Mouse (Mus musculus) limb, embryonic 14.5 days (tissue): ENCODE data around the gene Lrrc56. TPM values are rescaled to one million over a fixed set of nuclear protein-coding genes. Genes with fewer than 3 reads are reported as not detected.

ENCODE experiments used
- ATAC-seq: fragments of 200-750 bp; cut with Nextera tagmentation; 2 replicates; pipeline ENCODE4 v1.8.0; 2017; ENCODE audit warnings: low read depth, moderate number of reproducible peaks, moderate TSS enrichment; ENCODE audit not compliant: low FRiP score
- DNase-seq: peaks from one replicate; pipeline ENCODE4 v3.0.0-alpha.2; 2015; ENCODE audit warnings: low spot score
- H3K27ac ChIP-seq: fragments of 300-500 bp; sonication (generic); replicated peaks from 2 replicates; pipeline ENCODE4 v1.5.1; 2014; ENCODE audit warnings: low read depth, mild to moderate bottlenecking, low read length, moderate library complexity, mixed read lengths
- H3K27me3 ChIP-seq: fragments of 300-500 bp; sonication (generic); 2 replicates; pipeline ENCODE4 v1.6.1; 2014; ENCODE audit warnings: low read length, mixed read lengths; ENCODE audit not compliant: control insufficient read depth, insufficient read depth
- H3K36me3 ChIP-seq: fragments of 300-500 bp; sonication (generic); 2 replicates; pipeline ENCODE4 v1.6.1; 2014; ENCODE audit warnings: mild to moderate bottlenecking, low read length, moderate library complexity, mixed read lengths; ENCODE audit not compliant: control insufficient read depth, insufficient read depth
- H3K4me1 ChIP-seq: fragments of 300-500 bp; sonication (generic); 2 replicates; pipeline ENCODE4 v1.6.1; 2014; ENCODE audit warnings: antibody characterized with exemption, low read length, mixed read lengths; ENCODE audit not compliant: control insufficient read depth, insufficient read depth
- H3K4me2 ChIP-seq: fragments of 300-500 bp; sonication (generic); replicated peaks from 2 replicates; pipeline ENCODE4 v1.6.1; 2014; ENCODE audit warnings: low read depth, mild to moderate bottlenecking, low read length, moderate library complexity; ENCODE audit not compliant: severe bottlenecking
- H3K4me3 ChIP-seq: fragments of 300-500 bp; sonication (generic); replicated peaks from 2 replicates; pipeline ENCODE4 v1.5.1; 2014; ENCODE audit warnings: low read length
- H3K9ac ChIP-seq: fragments of 300-500 bp; sonication (generic); 2 replicates; pipeline ENCODE4 v1.6.1; 2014; ENCODE audit warnings: mild to moderate bottlenecking, low read depth, low read length, moderate library complexity; ENCODE audit not compliant: severe bottlenecking
- H3K9me3 ChIP-seq: fragments of 300-500 bp; sonication (generic); 2 replicates; pipeline ENCODE4 v1.6.1; 2016; ENCODE audit warnings: low read length; ENCODE audit not compliant: control insufficient read depth
- POLR2A ChIP-seq: fragments of 200-500 bp; IDR thresholded peaks from 2 replicates; pipeline ENCODE4 v1.8.0; 2012; ENCODE audit warnings: inconsistent platforms, mild to moderate bottlenecking, moderate library complexity, borderline replicate concordance; ENCODE audit not compliant: insufficient read depth, insufficient read length; ENCODE audit errors: extremely low read depth
- WGBS: fragments of 180-500 bp; shearing (Covaris S2); extraction: QIAGEN DNeasy Blood & Tissue Kit; methylation state at CpG from one replicate; pipeline ENCODE4 v1.1.7; 2014; 5-methylcytosine and 5-hydroxymethylcytosine counted together
- polyA plus RNA-seq, 2 experiments: library from polyadenylated mRNA; depleted of rRNA in 1 of 2; stranded (reverse) in 1 of 2; unstranded in 1 of 2; fragments of >200 nt; fragmentation: Nextera tagmentation in 1 of 2; extraction: Ambion mirVana in 1 of 2; gene quantifications; 2 replicates each; pipeline versions ENCODE4 v1.2.1 to v1.2.3; 2012 to 2014

The Lrrc56 gene
- polyA plus RNA-seq, 2 experiments, result 5.8 to 14.8 TPM

- no peaks in the 10 kb centered on the region for H3K9me3 ChIP-seq
- no peak for ATAC-seq
- TF ChIP-seq POLR2A, result no peak
- peaks cover 13% of the 10 kb centered on the region for H3K4me1 ChIP-seq
- H3K4me3 ChIP-seq, result peak overlapping the region; percentile 92; the same call in 1 of the 2 replicates
- 0 out of 2 replicates have a peak overlapping the region, but pooled peaks have one; percentile 89 for H3K9ac ChIP-seq
- peaks cover 35% of the 10 kb centered on the region for H3K36me3 ChIP-seq
- H3K27me3 ChIP-seq, result no peaks in the 10 kb centered on the region
- no peak overlapping the region for H3K27ac ChIP-seq
- 88% methylated on average over 24 of the region's 24 CpGs for WGBS
- H3K4me2 ChIP-seq, result peak overlapping the region; percentile 96
- no peak for DNase-seq
Measured at GRCm38 (mm10) chr7:141191796-141192685, 1.9 kb upstream of the Lrrc56 start.

- no peak for TF ChIP-seq POLR2A
- H3K4me2 ChIP-seq, result peak overlapping the region; percentile 96
- WGBS, result 43% methylated on average over 7 of the region's 12 CpGs
- H3K36me3 ChIP-seq, result peaks cover 39% of the 10 kb centered on the region
- DNase-seq (peak; percentile 23), ATAC-seq (no peak)
- H3K27me3 ChIP-seq, result no peaks in the 10 kb centered on the region
- H3K9ac ChIP-seq, result peak overlapping the region; percentile 89
- 0 out of 2 replicates have a peak overlapping the region, but pooled peaks have one; percentile 79 for H3K27ac ChIP-seq
- H3K9me3 ChIP-seq, result no peaks in the 10 kb centered on the region
- peak overlapping the region; percentile 92 for H3K4me3 ChIP-seq
- peaks cover 13% of the 10 kb centered on the region for H3K4me1 ChIP-seq
Measured at GRCm38 (mm10) chr7:141192776-141193347, 1.1 kb upstream of the Lrrc56 start.

GRCm38 (mm10) chr7:141193348-141193856, 555 bp upstream of the Lrrc56 start:
- DNase-seq, result no peak
- TF ChIP-seq POLR2A, result no peak
- Histone ChIP-seq H3K27me3 (no peaks in the 10 kb centered on the region), H3K9me3 (no peaks in the 10 kb centered on the region), H3K36me3 (peaks cover 39% of the 10 kb centered on the region), H3K27ac (peak overlapping the region; percentile 79), H3K4me2 (peak overlapping the region; percentile 96), H3K4me1 (peaks cover 13% of the 10 kb centered on the region), H3K4me3 (peak overlapping the region; percentile 92), H3K9ac (peak overlapping the region; percentile 89)
- no peak; the same call in 1 of the 2 replicates for ATAC-seq
- WGBS, result under 1% methylated on average over 20 of the region's 43 CpGs

GRCm38 (mm10) chr7:141194409-141194808, 452 bp downstream of the Lrrc56 start:
- peak; percentile 26 for DNase-seq
- WGBS, result under 1% methylated on average over 23 of the region's 23 CpGs

GRCm38 (mm10) chr7:141194830-141195229, 873 bp downstream of the Lrrc56 start:
- H3K4me3 ChIP-seq, result peak overlapping the region; percentile 92
- no peak for TF ChIP-seq POLR2A
- no peaks in the 10 kb centered on the region for H3K9me3 ChIP-seq
- H3K27me3 ChIP-seq, result no peaks in the 10 kb centered on the region
- peaks cover 13% of the 10 kb centered on the region for H3K4me1 ChIP-seq
- under 1% methylated on average over 28 of the region's 28 CpGs for WGBS
- DNase-seq, result peak; percentile 85
- H3K4me2 ChIP-seq, result peak overlapping the region; percentile 95
- peaks cover 31% of the 10 kb centered on the region for H3K36me3 ChIP-seq
- ATAC-seq, result peak; percentile 31
- peak overlapping the region; percentile 35 for H3K9ac ChIP-seq
- H3K27ac ChIP-seq, result peak overlapping the region; percentile 72

More at GRCm38 (mm10) chr7:141194409-141194808, 452 bp downstream of the Lrrc56 start:
- Histone ChIP-seq H3K4me2 (peak overlapping the region; percentile 95), H3K4me3 (peak overlapping the region; percentile 92), H3K4me1 (peaks cover 13% of the 10 kb centered on the region), H3K27ac (peak overlapping the region; percentile 72), H3K36me3 (peaks cover 35% of the 10 kb centered on the region), H3K9ac (peak overlapping the region; percentile 38), H3K9me3 (no peaks in the 10 kb centered on the region), H3K27me3 (no peaks in the 10 kb centered on the region)
- TF ChIP-seq POLR2A, result no peak
- peak; percentile 0; the same call in 1 of the 2 replicates for ATAC-seq
